Mouse (Mus musculus): ENCODE measurements at regions not wholly inside any gene's neighbourhood (a gene's known extent, or its start where the extent isn't known, plus 50 kb on each side); places are given as distances from the start of the nearest gene placed in this dataset.

DNA sequence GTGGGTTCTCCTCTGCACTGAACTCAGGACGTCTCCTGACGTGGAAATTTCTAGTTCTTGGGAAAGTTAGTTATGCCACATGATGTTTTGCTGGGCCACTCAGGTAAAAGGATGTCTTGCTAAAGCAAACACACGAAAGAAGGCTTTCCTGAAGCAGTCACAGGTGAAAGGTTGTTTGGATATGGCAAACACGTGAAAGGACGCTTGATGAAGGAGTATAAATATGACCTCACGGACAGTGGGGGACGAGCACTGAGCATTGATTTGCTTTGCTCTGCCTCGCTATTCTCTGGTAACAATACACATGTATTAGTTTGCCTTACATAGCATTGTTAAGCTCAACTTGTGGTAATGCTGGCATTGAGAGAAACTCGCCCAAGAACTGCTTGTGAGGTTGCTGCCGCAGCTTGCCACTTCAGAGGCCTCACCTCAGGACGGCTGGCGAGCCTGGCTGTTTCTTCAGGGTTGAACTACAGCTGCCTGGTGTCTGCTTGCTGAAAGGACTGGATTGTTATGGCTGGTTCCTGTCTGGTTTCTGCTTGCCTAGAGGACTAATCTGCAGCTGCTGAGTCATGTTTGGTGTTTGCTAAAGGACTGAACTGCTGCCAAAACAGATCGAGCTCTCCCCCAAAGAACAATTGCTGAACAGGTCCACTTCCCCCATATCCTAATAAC is 261.0 kb downstream of the Cdh26 start:
- TF ChIP-seq POLR2A (IDR thresholded peaks at IDR 0.05; ENCODE audit: borderline replicate concordance, insufficient read depth, low read length) (no peak), CTCF (IDR thresholded peaks at IDR 0.05; ENCODE audit: borderline replicate concordance, insufficient read depth, low read depth, low read length) (no peak)
